Mouse (Mus musculus) heart, adult 2 months (tissue): ENCODE data around the gene Fam19a5. TPM values are rescaled to one million over a fixed set of nuclear protein-coding genes. Genes with fewer than 3 reads are reported as not detected.
A peak's percentile ranks its signal among the peaks of the same experiment; 100 is the strongest.

Experiments used
- DNase-seq, 2 experiments: peaks; one replicate each; pipeline ENCODE4 v3.0.0; 2021
- H3K27ac ChIP-seq: fragments of 200-600 bp; 2 replicates; pipeline ENCODE4 v1.8.1; 2022
- H3K27me3 ChIP-seq: fragments of 200-500 bp; 2 replicates; pipeline ENCODE4 v1.6.1; 2012; ENCODE audit warnings: mild to moderate bottlenecking, low read length, inconsistent platforms, mixed read lengths; ENCODE audit not compliant: control insufficient read depth, insufficient read depth
- H3K36me3 ChIP-seq: fragments of 200-500 bp; 2 replicates; pipeline ENCODE4 v1.6.1; 2012; ENCODE audit warnings: low read length, inconsistent platforms; ENCODE audit not compliant: control insufficient read depth, insufficient read depth
- H3K4me1 ChIP-seq: fragments of 200-500 bp; 2 replicates; pipeline ENCODE4 v1.6.1; 2011; ENCODE audit warnings: low read length; ENCODE audit not compliant: control insufficient read depth, insufficient read depth
- H3K4me3 ChIP-seq: fragments of 200-600 bp; 2 replicates; pipeline ENCODE4 v1.8.1; 2022
- H3K79me2 ChIP-seq: fragments of 200-500 bp; replicated peaks from 2 replicates; pipeline ENCODE4 v1.6.1; 2012; ENCODE audit warnings: mild to moderate bottlenecking, inconsistent platforms, low read length, moderate library complexity, mixed read lengths; ENCODE audit not compliant: control insufficient read depth, insufficient read depth
- H3K9ac ChIP-seq: fragments of 200-500 bp; 2 replicates; pipeline ENCODE4 v1.6.1; 2012; ENCODE audit warnings: low read depth, mild to moderate bottlenecking, control low read depth, inconsistent platforms, low read length, mixed read lengths
- CTCF ChIP-seq: fragments of 200-600 bp; IDR thresholded peaks from 2 replicates; pipeline ENCODE4 v1.8.1; 2022; ENCODE audit warnings: antibody characterized with exemption, mild to moderate bottlenecking, moderate library complexity
- EP300 ChIP-seq: fragments of 200-500 bp; IDR thresholded peaks from 2 replicates; pipeline ENCODE4 v1.6.1; 2011; ENCODE audit warnings: low read depth, low read length, control low read depth; ENCODE audit not compliant: insufficient read depth
- POLR2A ChIP-seq: fragments of 200-500 bp; IDR thresholded peaks from 2 replicates; pipeline ENCODE4 v1.6.1; 2011; ENCODE audit warnings: mild to moderate bottlenecking, low read depth, low read length, control low read depth; ENCODE audit not compliant: insufficient read depth
- WGBS: fragments of 180-500 bp; shearing (Covaris S2); methylation state at CpG from one replicate; pipeline ENCODE4 v1.1.7; 2018; 5-methylcytosine and 5-hydroxymethylcytosine counted together
- intact Hi-C: fragments of 180-260 bp; cut with DNase I; formaldehyde crosslinking; loops from one replicate; pipeline ENCODE4 v1.15.1; 2025
- long read RNA-seq: library from polyadenylated mRNA; stranded (forward); transcript quantifications from one replicate; pipeline ENCODE4 v2.0.0, GENCODE M21; 2021
- polyA plus RNA-seq: library from polyadenylated mRNA; depleted of rRNA; stranded (reverse); fragments of >200 nt; gene quantifications from 2 replicates; pipeline ENCODE4 v1.2.3, GENCODE M21; 2012; rRNA removed
- total RNA-seq, 2 experiments: library from RNA; stranded (reverse); gene quantifications; 2 replicates each; pipeline ENCODE4 v1.2.3; 2021

The Fam19a5 gene
- total RNA-seq (1 to 10 TPM; 3.5 to 5.0 TPM), polyA plus RNA-seq (3.9 and 4.2 TPM in 2 replicates)
- long read RNA-seq, partial matches to known transcripts: 0 of 2 reads
- long read RNA-seq, other reads (novel, unspliced or antisense): 1 of 2 reads

DNA sequence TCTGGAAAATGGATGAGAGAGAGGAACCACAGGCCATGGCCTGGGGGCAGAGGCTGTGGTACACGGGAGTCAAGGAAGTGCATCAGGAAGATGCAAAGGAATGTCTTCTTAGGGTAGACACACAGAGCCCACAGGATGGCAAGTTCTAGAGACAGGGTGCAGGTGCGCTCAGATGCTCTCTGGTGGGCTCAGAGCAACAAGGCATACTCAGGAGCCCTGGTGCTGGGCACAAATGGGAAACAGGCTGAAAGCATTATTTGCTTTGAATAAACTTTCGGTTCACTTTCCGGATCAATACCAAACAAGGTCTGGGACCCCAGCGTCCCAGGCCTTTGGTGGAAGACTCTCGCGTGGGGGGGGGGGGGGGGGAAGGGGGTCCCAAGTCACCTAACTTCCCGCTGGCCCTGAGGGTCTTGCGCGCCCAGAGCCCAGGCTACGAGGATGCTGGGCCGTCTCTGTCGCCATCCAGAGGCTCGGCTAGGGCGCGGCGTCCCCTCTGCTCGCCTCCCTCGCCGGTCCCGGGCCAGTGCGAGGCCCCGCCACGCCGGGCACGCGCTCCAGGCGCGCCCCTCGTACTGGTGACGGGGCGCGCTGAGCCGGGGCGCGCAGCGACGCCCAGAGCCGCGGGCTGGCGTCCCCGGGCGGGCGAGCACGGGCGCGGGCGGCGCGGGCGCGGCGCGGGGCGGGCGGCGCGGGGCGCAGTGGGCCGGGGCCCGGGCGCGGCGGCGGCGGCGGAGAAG lies at the start of gene Fam19a5:
TSS of gene Fam19a5 (plus strand) at position 701 of the 740 bp plus-strand sequence.
- TF ChIP-seq CTCF (peak; percentile 20; the same call in 1 of the 2 replicates), POLR2A (no peak)
- Histone ChIP-seq H3K4me1 (no peaks in the 10 kb centered on the region), H3K9ac (no peak within 1 kb of the TSS), H3K79me2 (no peaks in the 10 kb centered on the region), H3K4me3 (no peak within 1 kb of the TSS), H3K36me3 (no peaks in the 10 kb centered on the region), H3K27ac (no peak within 1 kb of the TSS), H3K27me3 (peaks cover 11% of the 10 kb centered on the region)
- intact Hi-C loops: loop anchor here (10.0 kb wide), 3 partner anchors 179 to 1299 kb away; no protein-coding TSS in a partner anchor
- DNase-seq: no peak
- 3% methylated on average over 41 of the region's 67 CpGs for WGBS

GRCm38 (mm10) chr15:87501737-87502136 lies 42.4 kb upstream of the Fam19a5 start:
- DNase-seq: no peak
- H3K4me1 ChIP-seq: no peaks in the 10 kb centered on the region
- no peak overlapping the region for H3K9ac ChIP-seq
- TF ChIP-seq POLR2A: no peak
- 46% methylated on average over 3 of the region's 3 CpGs for WGBS
- no peaks in the 10 kb centered on the region for H3K79me2 ChIP-seq
- no peak overlapping the region for H3K27ac ChIP-seq
- intact Hi-C loops: no loop called here
- H3K4me3 ChIP-seq: no peak overlapping the region
- H3K36me3 ChIP-seq: no peaks in the 10 kb centered on the region
- no peaks in the 10 kb centered on the region for H3K27me3 ChIP-seq

- 41% methylated on average over 3 of the region's 3 CpGs for WGBS
- H3K36me3 ChIP-seq: no peaks in the 10 kb centered on the region
- no peaks in the 10 kb centered on the region for H3K27me3 ChIP-seq
- H3K4me1 ChIP-seq: no peaks in the 10 kb centered on the region
- H3K27ac ChIP-seq: no peak overlapping the region
- no peaks in the 10 kb centered on the region for H3K79me2 ChIP-seq
- TF ChIP-seq CTCF: no peak
- TF ChIP-seq POLR2A: no peak
- TF ChIP-seq EP300: no peak
- no peak overlapping the region for H3K4me3 ChIP-seq
- H3K9ac ChIP-seq: no peak overlapping the region
- no peak for DNase-seq
- intact Hi-C loops: no loop called here
These were observed 36.8 kb upstream of the Fam19a5 start for GRCm38 (mm10) chr15:87507349-87507748.

- Histone ChIP-seq H3K27me3 (no peaks in the 10 kb centered on the region), H3K79me2 (no peaks in the 10 kb centered on the region), H3K27ac (no peak overlapping the region), H3K36me3 (no peaks in the 10 kb centered on the region), H3K4me3 (no peak overlapping the region), H3K9ac (no peak overlapping the region), H3K4me1 (no peaks in the 10 kb centered on the region)
- TF ChIP-seq POLR2A (no peak), CTCF (no peak), EP300 (no peak)
- intact Hi-C loops: no loop called here
- DNase-seq: no peak
- 90% methylated on average over 4 of the region's 4 CpGs for WGBS
These were observed 33.2 kb upstream of the Fam19a5 start for GRCm38 (mm10) chr15:87510886-87511285.

DNA sequence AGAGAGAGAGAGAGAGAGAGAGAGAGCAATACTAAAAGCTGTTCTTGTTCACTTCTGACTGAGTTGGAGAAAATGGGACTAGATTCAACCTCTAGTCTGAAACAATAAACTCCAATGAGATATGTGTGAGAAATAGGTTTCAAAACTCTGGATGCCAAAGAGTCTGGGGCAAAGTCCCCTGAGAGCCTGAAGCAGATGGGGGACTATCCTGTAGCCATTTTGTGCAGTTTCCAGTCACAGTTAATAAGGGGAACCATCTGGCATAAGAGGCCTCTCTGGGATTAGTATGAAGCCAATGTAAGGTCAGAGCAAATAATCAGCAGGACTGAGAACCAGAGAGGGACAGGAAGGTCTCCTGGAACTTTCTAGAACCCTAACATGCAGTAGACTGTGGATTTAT lies 25.9 kb upstream of the Fam19a5 start:
- Histone ChIP-seq H3K4me1 (no peaks in the 10 kb centered on the region), H3K9ac (no peak overlapping the region), H3K79me2 (no peaks in the 10 kb centered on the region), H3K4me3 (no peak overlapping the region), H3K27ac (no peak overlapping the region), H3K27me3 (no peaks in the 10 kb centered on the region), H3K36me3 (no peaks in the 10 kb centered on the region)
- TF ChIP-seq CTCF: no peak
- TF ChIP-seq POLR2A: no peak
- TF ChIP-seq EP300: no peak
- no peak for DNase-seq
- intact Hi-C loops: no loop called here

DNA sequence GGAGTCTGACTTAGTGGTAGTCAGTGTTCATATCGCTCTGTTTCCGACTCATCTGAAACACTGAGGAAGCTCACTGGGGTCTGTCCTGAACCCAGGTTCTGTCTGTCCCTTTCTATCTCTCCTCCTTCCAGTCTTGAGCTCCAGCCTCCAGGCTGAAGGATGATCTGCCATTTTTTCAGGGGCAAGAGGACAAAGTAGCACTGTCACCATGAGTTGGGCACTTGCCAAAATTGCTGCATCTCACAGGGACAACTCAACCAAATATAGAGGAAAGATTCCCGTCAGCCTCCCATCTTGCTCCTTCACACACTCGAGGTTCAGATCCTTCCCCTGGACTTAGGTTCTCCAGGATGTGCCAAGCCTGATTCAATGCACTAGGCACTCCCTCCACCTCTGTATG lies 14.8 kb upstream of the Fam19a5 start:
- 75% methylated on average over 4 of the region's 4 CpGs for WGBS
- Histone ChIP-seq H3K9ac (no peak overlapping the region), H3K27me3 (no peaks in the 10 kb centered on the region), H3K4me3 (no peak overlapping the region), H3K79me2 (no peaks in the 10 kb centered on the region), H3K27ac (no peak overlapping the region), H3K4me1 (no peaks in the 10 kb centered on the region), H3K36me3 (no peaks in the 10 kb centered on the region)
- TF ChIP-seq POLR2A (no peak), CTCF (no peak), EP300 (no peak)
- intact Hi-C loops: no loop called here
- DNase-seq: no peak
